Mouse (Mus musculus) forebrain, postnatal 0 days (tissue): ENCODE results near the gene Gm6096. TPM values are rescaled to one million over a fixed set of nuclear protein-coding genes. Genes with fewer than 3 reads are reported as not detected.

ENCODE experiments used
- ATAC-seq: fragments of 200-750 bp; cut with Nextera tagmentation; 2 replicates; pipeline ENCODE4 v1.8.0; 2017; ENCODE audit warnings: mild to moderate bottlenecking, moderate library complexity
- DNase-seq: peaks from one replicate; pipeline ENCODE4 v3.0.0-alpha.2; 2015
- H3K27ac ChIP-seq: fragments of 300-500 bp; sonication (generic); 2 replicates; pipeline ENCODE4 v1.5.1; 2014; ENCODE audit warnings: low read depth, mild to moderate bottlenecking, antibody characterized with exemption, low read length, moderate library complexity, mixed read lengths
- H3K27me3 ChIP-seq: fragments of 300-500 bp; sonication (generic); 2 replicates; pipeline ENCODE4 v1.6.1; 2014; ENCODE audit warnings: mild to moderate bottlenecking, low read length, mixed read lengths; ENCODE audit not compliant: insufficient read depth
- H3K36me3 ChIP-seq: fragments of 300-500 bp; sonication (generic); 2 replicates; pipeline ENCODE4 v1.6.1; 2014; ENCODE audit warnings: mild to moderate bottlenecking, moderate library complexity; ENCODE audit not compliant: insufficient read depth
- H3K4me1 ChIP-seq: fragments of 300-500 bp; sonication (generic); 2 replicates; pipeline ENCODE4 v1.6.1; 2014; ENCODE audit warnings: antibody characterized with exemption; ENCODE audit not compliant: insufficient read depth
- H3K4me2 ChIP-seq: fragments of 300-500 bp; sonication (generic); 2 replicates; pipeline ENCODE4 v1.6.1; 2014; ENCODE audit warnings: low read depth, mild to moderate bottlenecking, moderate library complexity
- H3K4me3 ChIP-seq: fragments of 300-500 bp; sonication (generic); 2 replicates; pipeline ENCODE4 v1.5.1; 2014; ENCODE audit warnings: low read depth, low read length, mixed read lengths
- H3K9ac ChIP-seq: fragments of 300-500 bp; sonication (generic); 2 replicates; pipeline ENCODE4 v1.6.1; 2014; ENCODE audit warnings: mild to moderate bottlenecking
- H3K9me3 ChIP-seq: fragments of 300-500 bp; sonication (generic); 2 replicates; pipeline ENCODE4 v1.6.1; 2016; ENCODE audit warnings: low read length
- CTCF ChIP-seq: sonication (generic); IDR thresholded peaks from 2 replicates; pipeline ENCODE4 v1.5.1; 2016; ENCODE audit warnings: antibody characterized with exemption, control low read depth, low read depth
- WGBS: fragments of 180-500 bp; shearing (Covaris S2); extraction: QIAGEN DNeasy Blood & Tissue Kit; methylation state at CpG from one replicate; pipeline ENCODE4 v1.1.7; 2014; 5-methylcytosine and 5-hydroxymethylcytosine counted together
- polyA plus RNA-seq: library from polyadenylated mRNA; unstranded; fragments of >200 nt; fragmentation: Nextera tagmentation; extraction: Ambion mirVana; gene quantifications from 2 replicates; pipeline ENCODE4 v1.2.1, GENCODE M21; 2015
- total RNA-seq: library from RNA; depleted of rRNA; stranded (reverse); fragments of >200 nt; gene quantifications from 2 replicates; pipeline ENCODE4 v1.2.3, GENCODE M21; 2014

Gene Gm6096
- total and polyA plus RNA-seq, 2 experiments from 2014 or later, result not detected

DNA sequence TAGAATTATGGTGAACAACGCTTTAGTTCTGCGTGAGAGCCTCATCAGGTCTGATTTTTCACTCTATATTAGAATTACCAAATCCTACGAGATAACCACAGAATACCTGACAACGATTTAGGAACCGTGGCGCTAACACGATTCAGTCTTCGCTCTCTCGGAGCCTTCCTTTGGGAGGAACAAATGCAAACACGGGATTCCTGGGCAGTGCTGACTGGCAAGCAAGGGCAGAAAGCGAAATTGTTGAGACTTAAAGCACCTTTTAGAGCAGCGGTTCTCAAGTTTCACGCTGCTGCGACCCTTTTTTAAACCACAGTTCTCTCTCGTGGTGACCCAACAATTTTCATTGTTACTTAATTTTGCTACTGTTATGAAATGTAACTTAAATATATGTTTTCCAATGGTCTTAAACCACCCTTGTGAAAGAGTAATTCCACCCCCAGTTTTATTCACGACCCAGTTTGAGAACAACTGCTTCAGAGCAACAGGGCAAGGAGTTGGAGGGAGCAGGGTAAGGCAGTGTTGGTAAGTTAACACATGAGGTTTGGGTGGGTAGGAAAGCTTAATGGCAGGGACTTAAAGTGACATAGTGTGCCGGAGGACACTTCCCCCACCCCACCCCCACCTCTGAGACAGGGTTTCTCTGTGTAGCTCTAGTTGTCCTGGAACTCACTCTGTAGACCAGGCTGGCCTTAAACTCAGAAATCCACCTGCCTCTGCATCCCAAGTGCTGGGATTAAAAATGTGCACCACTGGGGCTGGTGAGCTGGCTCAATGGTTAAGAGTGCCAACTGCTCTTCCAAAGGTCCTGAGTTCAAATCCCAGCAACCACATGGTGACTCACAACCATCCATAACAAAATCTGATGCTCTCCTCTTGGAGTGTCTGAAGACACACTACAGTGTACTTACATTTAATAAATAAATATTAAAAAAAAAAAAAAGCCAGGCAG, 16.0 kb upstream of the Gm6096 start:
- 0 out of 2 replicates have a peak, but pooled peaks have one; percentile 2 for ATAC-seq
- H3K4me1 ChIP-seq, result 0 out of 2 replicates have a peak, but pooled peaks cover 4% of the 10 kb centered on the region
- 1% methylated on average over 17 of the region's 17 CpGs for WGBS
- H3K27me3 ChIP-seq, result no peaks in the 10 kb centered on the region
- no peaks in the 10 kb centered on the region for H3K9me3 ChIP-seq
- H3K4me3 ChIP-seq, result peak overlapping the region; percentile 52
- peak overlapping the region; percentile 74 for H3K27ac ChIP-seq
- no peak for TF ChIP-seq CTCF
- H3K36me3 ChIP-seq, result peaks cover 37% of the 10 kb centered on the region
- DNase-seq, result no peak
- H3K9ac ChIP-seq, result peak overlapping the region; percentile 48
- peak overlapping the region; percentile 65 for H3K4me2 ChIP-seq

GRCm38 (mm10) chr7:34235602-34236001, 15.2 kb upstream of the Gm6096 start:
- no peak overlapping the region for H3K4me2 ChIP-seq
- DNase-seq, result no peak
- no peak for TF ChIP-seq CTCF
- H3K9ac ChIP-seq, result no peak overlapping the region
- no peak overlapping the region for H3K4me3 ChIP-seq
- no peaks in the 10 kb centered on the region for H3K9me3 ChIP-seq
- peaks cover 42% of the 10 kb centered on the region for H3K36me3 ChIP-seq
- 0 out of 2 replicates have a peak, but pooled peaks cover 4% of the 10 kb centered on the region for H3K4me1 ChIP-seq
- H3K27me3 ChIP-seq, result no peaks in the 10 kb centered on the region
- 81% methylated on average over 5 of the region's 5 CpGs for WGBS
- H3K27ac ChIP-seq, result no peak overlapping the region
- ATAC-seq, result no peak

- Histone ChIP-seq H3K4me1 (0 out of 2 replicates have a peak, but pooled peaks cover 4% of the 10 kb centered on the region), H3K27me3 (no peaks in the 10 kb centered on the region), H3K9me3 (no peaks in the 10 kb centered on the region), H3K27ac (no peak overlapping the region), H3K36me3 (peaks cover 48% of the 10 kb centered on the region), H3K9ac (no peak overlapping the region), H3K4me3 (no peak overlapping the region), H3K4me2 (no peak overlapping the region)
- WGBS, result 92% methylated on average over 5 of the region's 5 CpGs
- ATAC-seq (no peak), DNase-seq (no peak)
- TF ChIP-seq CTCF, result no peak
Measured at GRCm38 (mm10) chr7:34238086-34238485, 12.8 kb upstream of the Gm6096 start.

DNA sequence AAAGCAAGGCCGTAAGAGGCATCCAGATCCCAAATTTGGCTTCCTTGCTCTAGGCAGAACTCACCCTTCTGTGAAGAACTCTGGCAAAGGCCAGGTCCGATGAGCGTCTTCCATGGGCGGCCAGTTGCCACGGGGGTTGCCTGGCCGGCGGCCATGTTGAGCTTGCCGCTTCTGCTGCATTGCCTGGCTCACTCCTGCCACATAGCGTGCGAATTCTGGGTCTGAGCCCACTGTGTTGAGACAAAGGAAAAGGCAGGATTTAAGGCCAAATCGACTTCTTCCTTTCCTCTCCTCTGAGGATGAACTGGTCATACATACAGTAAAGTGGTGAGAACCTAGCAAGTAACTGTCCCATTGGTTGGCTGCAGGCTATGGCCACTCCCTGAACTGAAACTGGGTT, 8.7 kb upstream of the Gm6096 start:
- H3K9ac ChIP-seq, result no peak overlapping the region
- H3K4me3 ChIP-seq, result no peak overlapping the region
- TF ChIP-seq CTCF, result no peak
- no peaks in the 10 kb centered on the region for H3K4me1 ChIP-seq
- peaks cover 59% of the 10 kb centered on the region for H3K36me3 ChIP-seq
- no peak overlapping the region for H3K4me2 ChIP-seq
- DNase-seq, result peak; percentile 17
- no peak overlapping the region for H3K27ac ChIP-seq
- WGBS, result 83% methylated on average over 11 of the region's 11 CpGs
- H3K9me3 ChIP-seq, result no peaks in the 10 kb centered on the region
- H3K27me3 ChIP-seq, result no peaks in the 10 kb centered on the region
- ATAC-seq, result peak; percentile 29

GRCm38 (mm10) chr7:34246870-34247499, 3.9 kb upstream of the Gm6096 start:
- Histone ChIP-seq H3K36me3 (peaks cover 49% of the 10 kb centered on the region), H3K9me3 (no peaks in the 10 kb centered on the region), H3K27ac (no peak overlapping the region), H3K4me2 (no peak overlapping the region), H3K4me1 (no peaks in the 10 kb centered on the region), H3K4me3 (no peak overlapping the region), H3K27me3 (no peaks in the 10 kb centered on the region), H3K9ac (no peak overlapping the region)
- WGBS, result 93% methylated on average over 3 of the region's 3 CpGs
- DNase-seq (no peak), ATAC-seq (no peak)
- TF ChIP-seq CTCF, result no peak

- H3K4me2 ChIP-seq, result no peak overlapping the region
- H3K27me3 ChIP-seq, result no peaks in the 10 kb centered on the region
- H3K9me3 ChIP-seq, result no peaks in the 10 kb centered on the region
- H3K36me3 ChIP-seq, result peaks cover 49% of the 10 kb centered on the region
- no peaks in the 10 kb centered on the region for H3K4me1 ChIP-seq
- no peak overlapping the region for H3K4me3 ChIP-seq
- H3K9ac ChIP-seq, result no peak overlapping the region
- TF ChIP-seq CTCF, result peak; percentile 74
- H3K27ac ChIP-seq, result 0 out of 2 replicates have a peak overlapping the region, but pooled peaks have one; percentile 45
- DNase-seq, result peak; percentile 66
- 82% methylated on average over 2 of the region's 2 CpGs for WGBS
- ATAC-seq, result peak; percentile 86
Measured at GRCm38 (mm10) chr7:34252030-34252429, 1.2 kb downstream of the Gm6096 start.

DNA sequence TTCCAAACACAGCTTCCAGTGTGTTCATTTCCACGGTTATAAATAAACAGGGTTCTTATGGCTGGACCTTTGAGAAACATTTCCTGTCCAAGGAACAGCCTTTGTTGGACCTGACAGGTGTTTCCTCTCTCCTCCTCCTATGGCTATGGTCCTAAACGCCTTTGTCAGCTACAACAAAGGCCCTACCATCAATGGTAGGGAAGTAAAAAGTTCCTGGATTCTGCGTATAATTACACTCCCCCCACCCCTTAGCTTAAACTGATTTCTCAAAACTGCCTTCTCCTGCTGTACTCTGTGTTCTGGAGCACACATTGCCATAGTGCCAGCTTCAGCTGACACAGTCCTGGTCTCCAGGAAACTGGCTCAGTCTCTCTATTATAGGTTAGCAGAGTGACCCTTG, 4.3 kb downstream of the Gm6096 start:
- Histone ChIP-seq H3K4me3 (no peak overlapping the region), H3K27me3 (no peaks in the 10 kb centered on the region), H3K27ac (no peak overlapping the region), H3K36me3 (peaks cover 47% of the 10 kb centered on the region), H3K9me3 (no peaks in the 10 kb centered on the region), H3K4me1 (no peaks in the 10 kb centered on the region), H3K4me2 (no peak overlapping the region), H3K9ac (no peak overlapping the region)
- TF ChIP-seq CTCF, result no peak
- WGBS, result 67% methylated on average over 3 of the region's 3 CpGs
- ATAC-seq, result no peak
- no peak for DNase-seq
